Mouse (Mus musculus) R1 (cell line): Measurements from ENCODE around the gene Bcl7c.

ENCODE experiments used
- DNase-seq: peaks from one replicate; pipeline ENCODE4 v3.0.0-alpha.2; 2018; ENCODE audit warnings: low read depth, low spot score

Bcl7c gene

GRCm38 (mm10) chr7:127685304-127686018 lies 23.3 kb downstream of the Bcl7c start:
- no peak for DNase-seq

- no peak for DNase-seq
These were observed 26.7 kb downstream of the Bcl7c start for GRCm38 (mm10) chr7:127681888-127682553.

GRCm38 (mm10) chr7:127680541-127680940 lies 28.2 kb downstream of the Bcl7c start:
- no peak for DNase-seq

- no peak for DNase-seq
These were observed 29.9 kb downstream of the Bcl7c start for GRCm38 (mm10) chr7:127678811-127679210.

- DNase-seq, result no peak
These were observed 31.1 kb downstream of the Bcl7c start for GRCm38 (mm10) chr7:127677609-127678008.

- peak; percentile 87 for DNase-seq
These were observed 31.7 kb downstream of the Bcl7c start for GRCm38 (mm10) chr7:127677077-127677476.

- DNase-seq, result peak; percentile 60
These were observed 33.3 kb downstream of the Bcl7c start for GRCm38 (mm10) chr7:127675391-127675811.

- peak; percentile 89 for DNase-seq
These were observed 33.8 kb downstream of the Bcl7c start for GRCm38 (mm10) chr7:127674977-127675376.

- DNase-seq, result no peak
These were observed 36.0 kb downstream of the Bcl7c start for GRCm38 (mm10) chr7:127672776-127673175.

- DNase-seq, result no peak
These were observed 36.6 kb downstream of the Bcl7c start for GRCm38 (mm10) chr7:127671880-127672774.

- no peak for DNase-seq
These were observed 41.6 kb downstream of the Bcl7c start for GRCm38 (mm10) chr7:127667171-127667570.

- DNase-seq, result peak; percentile 64
These were observed 42.1 kb downstream of the Bcl7c start for GRCm38 (mm10) chr7:127666679-127667078.

GRCm38 (mm10) chr7:127666066-127666654 lies 42.6 kb downstream of the Bcl7c start:
- DNase-seq, result no peak

GRCm38 (mm10) chr7:127662926-127663325 lies 45.8 kb downstream of the Bcl7c start:
- no peak for DNase-seq

GRCm38 (mm10) chr7:127661833-127662232 lies 46.9 kb downstream of the Bcl7c start:
- peak; percentile 66 for DNase-seq

- DNase-seq, result peak; percentile 80
These were observed 47.9 kb downstream of the Bcl7c start for GRCm38 (mm10) chr7:127660882-127661281.

GRCm38 (mm10) chr7:127656946-127657345 lies 51.8 kb downstream of the Bcl7c start:
- DNase-seq, result peak; percentile 85

GRCm38 (mm10) chr7:127654318-127654717 lies 54.4 kb downstream of the Bcl7c start:
- DNase-seq, result no peak

GRCm38 (mm10) chr7:127652050-127652449 lies 56.7 kb downstream of the Bcl7c start:
- peak; percentile 62 for DNase-seq

- no peak for DNase-seq
These were observed 57.1 kb downstream of the Bcl7c start for GRCm38 (mm10) chr7:127651624-127652023.

- no peak for DNase-seq
These were observed 59.5 kb downstream of the Bcl7c start for GRCm38 (mm10) chr7:127649206-127649605.
